Mouse (Mus musculus): ENCODE data around the gene 1700066M21Rik.

The 1700066M21Rik gene

GRCm38 (mm10) chr1:57433141-57433540 is 55.7 kb downstream of the 1700066M21Rik start:
- H3K36me3 ChIP-seq (ENCODE audit: insufficient read depth, low read length), result no peaks in the 10 kb centered on the region
- no peak for TF ChIP-seq NANOG (IDR thresholded peaks at IDR 0.05; ENCODE audit: borderline replicate concordance, low read length)
- no peak for TF ChIP-seq CTCF (conservative IDR thresholded peaks at IDR 0.05; ENCODE audit: low read length)
- no peak for TF ChIP-seq POU5F1 (IDR thresholded peaks at IDR 0.05; ENCODE audit: borderline replicate concordance, low read length)
- H3K9me3 ChIP-seq (ENCODE audit: low read length), result no peaks in the 10 kb centered on the region
- no peak overlapping the region for H3K4me3 ChIP-seq (replicated peaks; ENCODE audit: low read length)
- H3K4me1 ChIP-seq (replicated peaks; ENCODE audit: low read depth, low read length), result 0 out of 2 replicates have a peak, but pooled peaks cover 6% of the 10 kb centered on the region
- H3K27me3 ChIP-seq (ENCODE audit: insufficient read depth, low read length), result 0 out of 2 replicates have a peak, but pooled peaks cover 3% of the 10 kb centered on the region
